In the genomic region with DNA sequence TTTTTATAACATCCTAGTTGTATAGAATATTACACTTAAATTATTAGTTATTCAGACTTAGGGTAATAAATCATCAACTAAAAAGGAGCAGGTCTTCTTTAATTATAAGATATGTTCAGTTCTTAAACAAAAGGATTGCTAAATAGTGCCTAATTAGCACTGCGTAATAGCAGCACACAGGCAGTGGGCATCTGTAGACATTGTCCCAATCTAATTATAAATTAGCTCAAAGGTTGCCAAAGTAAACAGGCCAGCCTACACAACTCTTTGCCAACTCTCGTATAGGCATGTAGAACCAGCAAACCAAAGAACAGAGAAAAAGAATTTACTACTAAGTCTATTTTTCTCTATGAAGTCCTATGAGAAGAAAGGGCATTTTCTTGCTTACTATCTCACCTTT, we compare ENCODE assay signal across 18 mouse cellular contexts.
DNase-seq lines count a peak whose midpoint lies in the region; ATAC-seq and TF ChIP-seq lines count a peak whose summit lies in the region.
"Had no signal": no experiment of that assay in that cellular context is flagged by ENCODE, and none has a peak within 500 bp of the region (broad histone marks: within the 10 kb centered on the region; RNA-seq: fewer than 3 reads in every experiment).

No protein-coding gene starts in this region.

- no peak overlapping the region for H3K4me3 ChIP-seq in layer of hippocampus, adult 2 months
- no peak overlapping the region for H3K4me3 ChIP-seq in forebrain, embryonic 14.5 days (ENCODE audit: low read depth, low read length)
- H3K4me3 ChIP-seq: embryonic facial prominence, embryonic 13.5 days; heart, embryonic 13.5 days; hindbrain, embryonic 15.5 days had no signal

- 0 out of 2 replicates have a peak, but pooled peaks cover 3% of the 10 kb centered on the region for H3K4me1 ChIP-seq in forebrain, embryonic 14.5 days (ENCODE audit: control insufficient read depth, insufficient read depth, low read length)
- H3K4me1 ChIP-seq: heart, embryonic 13.5 days had no signal

- H3K9me3 ChIP-seq in forebrain, embryonic 14.5 days (replicated peaks; ENCODE audit: control insufficient read depth, low read length), result no peaks in the 10 kb centered on the region
- H3K9me3 ChIP-seq: embryonic facial prominence, embryonic 13.5 days; heart, embryonic 13.5 days; hindbrain, embryonic 15.5 days had no signal

- H3K27ac ChIP-seq in layer of hippocampus, adult 2 months, result peak overlapping the region; percentile 21; the same call in 1 of the 2 replicates
- H3K27ac ChIP-seq in forebrain, embryonic 14.5 days (ENCODE audit: low read depth, low read length), result no peak overlapping the region
- H3K27ac ChIP-seq: embryonic facial prominence, embryonic 13.5 days; heart, embryonic 13.5 days; hindbrain, embryonic 15.5 days had no signal

- TF ChIP-seq POLR2A in brain, embryonic 14.5 days (IDR thresholded peaks at IDR 0.05; ENCODE audit: borderline replicate concordance, extremely low read depth, insufficient read depth, insufficient read length, poor library complexity, severe bottlenecking), result no peak

- ATAC-seq in forebrain, embryonic 14.5 days, result peak; percentile 83
- ATAC-seq: inflammation-experienced regulatory T-cells, adult 6 months; intestine, postnatal 0 days had no signal

- H3K9ac ChIP-seq in forebrain, embryonic 14.5 days (ENCODE audit: low read length), result no peak overlapping the region
- H3K9ac ChIP-seq: embryonic facial prominence, embryonic 13.5 days; heart, embryonic 13.5 days; hindbrain, embryonic 15.5 days had no signal

- no peak for TF ChIP-seq CTCF in layer of hippocampus, adult 2 months (conservative IDR thresholded peaks at IDR 0.05)
- no peak for TF ChIP-seq CTCF in brain, embryonic 14.5 days (IDR thresholded peaks at IDR 0.05; ENCODE audit: borderline replicate concordance, extremely low read depth, insufficient read depth, insufficient read length)

- no peak for DNase-seq in layer of hippocampus, adult 2 months (ENCODE audit: low spot score in 2 of 2)
- no peak for DNase-seq in layer of hippocampus, postnatal 10 days (ENCODE audit: low spot score in 2 of 2)
- peak; percentile 76 for DNase-seq in brain, embryonic 14.5 days (ENCODE audit: low read depth)
- DNase-seq in forebrain, embryonic 14.5 days (ENCODE audit: low spot score), result peak; percentile 75
- no peak for DNase-seq in lung, postnatal 36 days
- no peak for DNase-seq in right cerebral cortex, postnatal 14 days
- DNase-seq: adrenal gland, adult 8-10 months; adrenal gland, postnatal 36 days; cerebellum, adult 11-12 months; cerebellum, adult 9-10 months; cerebellum, postnatal 36 days; gastrocnemius, postnatal 14 days; heart, postnatal 36 days had no signal

- WGBS in forebrain, embryonic 14.5 days, result 19% methylated on average over 2 of the region's 2 CpGs

- no peaks in the 10 kb centered on the region for H3K27me3 ChIP-seq in forebrain, embryonic 14.5 days (replicated peaks; ENCODE audit: control insufficient read depth, insufficient read depth, low read length)
- H3K27me3 ChIP-seq: embryonic facial prominence, embryonic 13.5 days; heart, embryonic 13.5 days; hindbrain, embryonic 15.5 days had no signal

- no peak overlapping the region for H3K4me2 ChIP-seq in forebrain, embryonic 14.5 days (ENCODE audit: low read length)
- H3K4me2 ChIP-seq: embryonic facial prominence, embryonic 13.5 days; heart, embryonic 13.5 days; hindbrain, embryonic 15.5 days had no signal

- H3K36me3 ChIP-seq in forebrain, embryonic 14.5 days (ENCODE audit: control insufficient read depth, insufficient read depth, low read length), result no peaks in the 10 kb centered on the region; the same call in 1 of the 2 replicates
- H3K36me3 ChIP-seq: embryonic facial prominence, embryonic 13.5 days; heart, embryonic 13.5 days had no signal

Comparison
In these comparisons a context has a peak if more than half of its experiments do, and no peak if none do; other contexts are left out.
1. DNase-seq: peak in brain, embryonic 14.5 days (single experiment) and forebrain, embryonic 14.5 days (single experiment); none in layer of hippocampus, adult 2 months (0 of 2), layer of hippocampus, postnatal 10 days (0 of 2), lung, postnatal 36 days (single experiment) and right cerebral cortex, postnatal 14 days (single experiment).